Mouse (Mus musculus) embryonic fibroblast, embryonic 13.5 days (primary cell): ENCODE data around the gene Mrnip. TPM values are rescaled to one million over a fixed set of nuclear protein-coding genes. Genes with fewer than 3 reads are reported as not detected.

Experiments used
- H3K27ac ChIP-seq: 2 replicates; pipeline ENCODE4 v1.5.1; 2012; ENCODE audit warnings: low read length, control low read depth, inconsistent platforms; ENCODE audit not compliant: insufficient read depth
- H3K4me1 ChIP-seq: 2 replicates; pipeline ENCODE4 v1.6.1; 2011; ENCODE audit warnings: low read length; ENCODE audit not compliant: control insufficient read depth, insufficient read depth
- H3K4me3 ChIP-seq: 2 replicates; pipeline ENCODE4 v1.5.1; 2011; ENCODE audit warnings: mild to moderate bottlenecking, control low read depth, low read length; ENCODE audit not compliant: insufficient read depth
- CTCF ChIP-seq: IDR thresholded peaks from 2 replicates; pipeline ENCODE4 v1.5.1; 2011; ENCODE audit warnings: mild to moderate bottlenecking, control low read depth, low read length, moderate library complexity, borderline replicate concordance; ENCODE audit not compliant: insufficient read depth
- POLR2A ChIP-seq: IDR thresholded peaks from 2 replicates; pipeline ENCODE4 v1.6.1; 2011; ENCODE audit warnings: low read depth, mild to moderate bottlenecking, control low read depth, low read length, moderate library complexity
- polyA plus RNA-seq: library from polyadenylated mRNA; stranded (reverse); fragments of >200 nt; gene quantifications from 2 replicates; pipeline ENCODE4 v1.2.4, GENCODE M21; 2011; ENCODE audit warnings: low read depth; ENCODE audit not compliant: missing spikeins, insufficient read length

Mrnip gene
- polyA plus RNA-seq, 1 experiment, result 2.9 TPM

- TF ChIP-seq CTCF, result no peak
- TF ChIP-seq POLR2A, result no peak
- Histone ChIP-seq H3K27ac (no peak overlapping the region), H3K4me1 (no peaks in the 10 kb centered on the region), H3K4me3 (no peak overlapping the region)
Observed at GRCm38 (mm10) chr11:50146121-50146520, 28.1 kb upstream of the Mrnip start.

GRCm38 (mm10) chr11:50147267-50147957, 26.8 kb upstream of the Mrnip start:
- TF ChIP-seq CTCF (no peak), POLR2A (no peak)
- H3K4me3 ChIP-seq, result no peak overlapping the region
- no peak overlapping the region for H3K27ac ChIP-seq
- no peaks in the 10 kb centered on the region for H3K4me1 ChIP-seq

- no peak for TF ChIP-seq POLR2A
- TF ChIP-seq CTCF, result no peak
- no peak overlapping the region for H3K27ac ChIP-seq
- no peak overlapping the region for H3K4me3 ChIP-seq
- H3K4me1 ChIP-seq, result no peaks in the 10 kb centered on the region
Observed at GRCm38 (mm10) chr11:50147958-50148476, 26.2 kb upstream of the Mrnip start.

GRCm38 (mm10) chr11:50149200-50149599, 25.0 kb upstream of the Mrnip start:
- H3K27ac ChIP-seq, result no peak overlapping the region
- no peaks in the 10 kb centered on the region for H3K4me1 ChIP-seq
- TF ChIP-seq CTCF, result no peak
- TF ChIP-seq POLR2A, result no peak
- H3K4me3 ChIP-seq, result no peak overlapping the region

GRCm38 (mm10) chr11:50149603-50150150, 24.6 kb upstream of the Mrnip start:
- Histone ChIP-seq H3K4me3 (no peak overlapping the region), H3K4me1 (no peaks in the 10 kb centered on the region), H3K27ac (no peak overlapping the region)
- TF ChIP-seq POLR2A, result no peak
- no peak for TF ChIP-seq CTCF

- H3K27ac ChIP-seq, result no peak overlapping the region
- no peak overlapping the region for H3K4me3 ChIP-seq
- peaks cover 7% of the 10 kb centered on the region; the same call in 1 of the 2 replicates for H3K4me1 ChIP-seq
- TF ChIP-seq POLR2A, result no peak
- no peak for TF ChIP-seq CTCF
Observed at GRCm38 (mm10) chr11:50151374-50151773, 22.9 kb upstream of the Mrnip start.

GRCm38 (mm10) chr11:50154166-50154565, 20.1 kb upstream of the Mrnip start:
- Histone ChIP-seq H3K4me1 (peaks cover 7% of the 10 kb centered on the region; the same call in 1 of the 2 replicates), H3K27ac (0 out of 2 replicates have a peak overlapping the region, but pooled peaks have one; percentile 11), H3K4me3 (no peak overlapping the region)
- TF ChIP-seq POLR2A (no peak), CTCF (no peak)

GRCm38 (mm10) chr11:50154777-50155520, 19.3 kb upstream of the Mrnip start:
- peak overlapping the region; percentile 82 for H3K27ac ChIP-seq
- TF ChIP-seq CTCF, result no peak
- TF ChIP-seq POLR2A, result no peak
- peaks cover 7% of the 10 kb centered on the region; the same call in 1 of the 2 replicates for H3K4me1 ChIP-seq
- no peak overlapping the region for H3K4me3 ChIP-seq

- TF ChIP-seq POLR2A (no peak), CTCF (no peak)
- Histone ChIP-seq H3K27ac (peak overlapping the region; percentile 82), H3K4me1 (peaks cover 7% of the 10 kb centered on the region; the same call in 1 of the 2 replicates), H3K4me3 (no peak overlapping the region)
Observed at GRCm38 (mm10) chr11:50155785-50156184, 18.5 kb upstream of the Mrnip start.

- H3K4me1 ChIP-seq, result peaks cover 7% of the 10 kb centered on the region; the same call in 1 of the 2 replicates
- H3K27ac ChIP-seq, result no peak overlapping the region
- H3K4me3 ChIP-seq, result no peak overlapping the region
- TF ChIP-seq POLR2A (no peak), CTCF (no peak)
Observed at GRCm38 (mm10) chr11:50156725-50157258, 17.5 kb upstream of the Mrnip start.
